Mouse (Mus musculus) stomach, embryonic 14.5 days (tissue): ENCODE measurements around the gene Olfr1390. TPM values are rescaled to one million over a fixed set of nuclear protein-coding genes. Genes with fewer than 3 reads are reported as not detected.
"Not testable (repeated sequence)": the region's sequence is repeated elsewhere in the genome, so short reads cannot be mapped to it uniquely, and the experiment has no call there.

Source experiments
- ATAC-seq: fragments of 200-750 bp; cut with Nextera tagmentation; 2 replicates; pipeline ENCODE4 v1.8.0; 2017; ENCODE audit warnings: low read depth, moderate TSS enrichment; ENCODE audit not compliant: insufficient number of reproducible peaks, insufficient read depth, low FRiP score
- H3K27ac ChIP-seq: fragments of 300-500 bp; sonication (generic); 2 replicates; pipeline ENCODE4 v1.5.1; 2014; ENCODE audit warnings: mild to moderate bottlenecking, low read length, moderate library complexity, mixed read lengths
- H3K27me3 ChIP-seq: fragments of 300-500 bp; sonication (generic); 2 replicates; pipeline ENCODE4 v1.6.1; 2014; ENCODE audit warnings: low read length, control low read depth, mixed read lengths; ENCODE audit not compliant: control insufficient read depth, insufficient read depth
- H3K36me3 ChIP-seq: fragments of 300-500 bp; sonication (generic); 2 replicates; pipeline ENCODE4 v1.6.1; 2014; ENCODE audit warnings: mild to moderate bottlenecking, control low read depth, low read length, moderate library complexity, mixed read lengths; ENCODE audit not compliant: control insufficient read depth, insufficient read depth
- H3K4me1 ChIP-seq: fragments of 300-500 bp; sonication (generic); 2 replicates; pipeline ENCODE4 v1.6.1; 2014; ENCODE audit warnings: low read length, control low read depth, mixed read lengths; ENCODE audit not compliant: control insufficient read depth, insufficient read depth
- H3K4me2 ChIP-seq: fragments of 300-500 bp; sonication (generic); replicated peaks from 2 replicates; pipeline ENCODE4 v1.6.1; 2014; ENCODE audit warnings: low read depth, low read length, control low read depth
- H3K4me3 ChIP-seq: fragments of 300-500 bp; sonication (generic); 2 replicates; pipeline ENCODE4 v1.5.1; 2014; ENCODE audit warnings: low read depth, low read length, control low read depth
- H3K9ac ChIP-seq: fragments of 300-500 bp; sonication (generic); replicated peaks from 2 replicates; pipeline ENCODE4 v1.6.1; 2014; ENCODE audit warnings: low read depth, mild to moderate bottlenecking, control low read depth, low read length, moderate library complexity, mixed read lengths
- H3K9me3 ChIP-seq: fragments of 300-500 bp; sonication (generic); 2 replicates; pipeline ENCODE4 v1.6.1; 2016; ENCODE audit warnings: low read depth, low read length, control low read depth; ENCODE audit not compliant: control insufficient read depth
- WGBS: fragments of 180-500 bp; shearing (Covaris S2); extraction: QIAGEN DNeasy Blood & Tissue Kit; methylation state at CpG from one replicate; pipeline ENCODE4 v1.1.7; 2014; 5-methylcytosine and 5-hydroxymethylcytosine counted together
- polyA plus RNA-seq: library from polyadenylated mRNA; unstranded; fragments of >200 nt; fragmentation: Nextera tagmentation; extraction: Ambion mirVana; gene quantifications from 2 replicates; pipeline ENCODE4 v1.2.1, GENCODE M21; 2014

Gene Olfr1390
- not detected in 2 replicates for polyA plus RNA-seq

- WGBS, result 88% methylated on average over 1 of the region's 1 CpGs
- H3K9ac ChIP-seq, result no peak within 1 kb of the TSS
- no peaks in the 10 kb centered on the region for H3K36me3 ChIP-seq
- no peak within 1 kb of the TSS for H3K4me3 ChIP-seq
- ATAC-seq, result no peak
- H3K27me3 ChIP-seq, result no peaks in the 10 kb centered on the region
- H3K27ac ChIP-seq, result no peak within 1 kb of the TSS
- no peaks in the 10 kb centered on the region for H3K9me3 ChIP-seq
- H3K4me1 ChIP-seq, result no peaks in the 10 kb centered on the region
- no peak within 1 kb of the TSS for H3K4me2 ChIP-seq
Measured at GRCm38 (mm10) chr11:49334888-49335287, at the start of gene Olfr1390. Olfr1390 (plus strand) TSS chr11:49335188.

GRCm38 (mm10) chr11:49287251-49287650, 47.7 kb upstream of the Olfr1390 start:
- Histone ChIP-seq H3K9ac (no peak overlapping the region), H3K27ac (no peak overlapping the region), H3K4me3 (no peak overlapping the region), H3K4me2 (no peak overlapping the region), H3K36me3 (no peaks in the 10 kb centered on the region), H3K9me3 (no peaks in the 10 kb centered on the region), H3K4me1 (no peaks in the 10 kb centered on the region), H3K27me3 (no peaks in the 10 kb centered on the region)
- WGBS, result 63% methylated on average over 2 of the region's 2 CpGs
- ATAC-seq, result no peak

GRCm38 (mm10) chr11:49292777-49293176, 42.2 kb upstream of the Olfr1390 start:
- WGBS, result 71% methylated on average over 3 of the region's 3 CpGs
- no peak overlapping the region for H3K27ac ChIP-seq
- ATAC-seq, result no peak

GRCm38 (mm10) chr11:49304441-49304840, 30.5 kb upstream of the Olfr1390 start, which contains the start of gene Olfr10:
Olfr10 (plus strand) TSS chr11:49304741.
- H3K4me1 ChIP-seq, result no peaks in the 10 kb centered on the region
- H3K4me2 ChIP-seq, result no peak within 1 kb of the TSS
- no peak within 1 kb of the TSS for H3K27ac ChIP-seq
- H3K9ac ChIP-seq, result no peak within 1 kb of the TSS
- no peak for ATAC-seq
- no peaks in the 10 kb centered on the region for H3K9me3 ChIP-seq
- H3K27me3 ChIP-seq, result no peaks in the 10 kb centered on the region
- no peaks in the 10 kb centered on the region for H3K36me3 ChIP-seq
- no peak within 1 kb of the TSS for H3K4me3 ChIP-seq

More at GRCm38 (mm10) chr11:49292777-49293176, 42.2 kb upstream of the Olfr1390 start:
- H3K9ac ChIP-seq, result no peak overlapping the region
- H3K27me3 ChIP-seq, result no peaks in the 10 kb centered on the region
- no peak overlapping the region for H3K4me3 ChIP-seq
- H3K4me2 ChIP-seq, result no peak overlapping the region
- H3K4me1 ChIP-seq, result no peaks in the 10 kb centered on the region
- no peaks in the 10 kb centered on the region for H3K9me3 ChIP-seq
- H3K36me3 ChIP-seq, result no peaks in the 10 kb centered on the region

- H3K9ac ChIP-seq, H3K4me1 ChIP-seq, H3K4me3 ChIP-seq, H3K27me3 ChIP-seq, H3K4me2 ChIP-seq, ATAC-seq, H3K27ac ChIP-seq, H3K9me3 ChIP-seq, H3K36me3 ChIP-seq: not testable (repeated sequence)
- 73% methylated on average over 5 of the region's 5 CpGs for WGBS
Measured at GRCm38 (mm10) chr11:49308547-49308946, 26.4 kb upstream of the Olfr1390 start.

- WGBS, result 78% methylated on average over 2 of the region's 2 CpGs
- H3K9ac ChIP-seq, result no peak within 1 kb of the TSS
- H3K27me3 ChIP-seq, result no peaks in the 10 kb centered on the region
- ATAC-seq, result no peak
- no peaks in the 10 kb centered on the region for H3K4me1 ChIP-seq
- no peaks in the 10 kb centered on the region for H3K36me3 ChIP-seq
- no peak within 1 kb of the TSS for H3K4me2 ChIP-seq
- H3K4me3 ChIP-seq, result no peak within 1 kb of the TSS
- no peak within 1 kb of the TSS for H3K27ac ChIP-seq
- no peaks in the 10 kb centered on the region for H3K9me3 ChIP-seq
Measured at GRCm38 (mm10) chr11:49322442-49322841, 12.5 kb upstream of the Olfr1390 start, which contains the start of gene Olfr1391. Olfr1391 (plus strand) TSS chr11:49322742.

GRCm38 (mm10) chr11:49326726-49327125, 8.3 kb upstream of the Olfr1390 start:
- no peaks in the 10 kb centered on the region for H3K4me1 ChIP-seq
- 79% methylated on average over 3 of the region's 3 CpGs for WGBS
- H3K27me3 ChIP-seq, result no peaks in the 10 kb centered on the region
- no peaks in the 10 kb centered on the region for H3K36me3 ChIP-seq
- H3K9ac ChIP-seq, result no peak overlapping the region
- no peak overlapping the region for H3K4me3 ChIP-seq
- no peaks in the 10 kb centered on the region for H3K9me3 ChIP-seq
- ATAC-seq, result no peak
- H3K4me2 ChIP-seq, result no peak overlapping the region
- H3K27ac ChIP-seq, result no peak overlapping the region

- no peak for ATAC-seq
- no peaks in the 10 kb centered on the region for H3K4me1 ChIP-seq
- WGBS, result 63% methylated on average over 1 of the region's 1 CpGs
Measured at GRCm38 (mm10) chr11:49329686-49330085, 5.3 kb upstream of the Olfr1390 start.

GRCm38 (mm10) chr11:49337150-49337832, 2.3 kb downstream of the Olfr1390 start:
- Histone ChIP-seq H3K27ac (no peak overlapping the region), H3K9ac (no peak overlapping the region), H3K4me1 (no peaks in the 10 kb centered on the region), H3K27me3 (no peaks in the 10 kb centered on the region), H3K4me2 (no peak overlapping the region), H3K9me3 (no peaks in the 10 kb centered on the region), H3K36me3 (no peaks in the 10 kb centered on the region), H3K4me3 (no peak overlapping the region)
- 62% methylated on average over 4 of the region's 4 CpGs for WGBS
- no peak for ATAC-seq

More at GRCm38 (mm10) chr11:49329686-49330085, 5.3 kb upstream of the Olfr1390 start:
- no peak overlapping the region for H3K4me2 ChIP-seq
- no peaks in the 10 kb centered on the region for H3K9me3 ChIP-seq
- no peak overlapping the region for H3K9ac ChIP-seq
- H3K27me3 ChIP-seq, result no peaks in the 10 kb centered on the region
- no peak overlapping the region for H3K27ac ChIP-seq
- H3K36me3 ChIP-seq, result no peaks in the 10 kb centered on the region
- H3K4me3 ChIP-seq, result no peak overlapping the region
